Mouse (Mus musculus): ENCODE measurements around the gene Rps4x. TPM values are rescaled to one million over a fixed set of nuclear protein-coding genes. Genes with fewer than 3 reads are reported as not detected.
A peak's percentile ranks its signal among the peaks of the same experiment; 100 is the strongest.

Rps4x gene
- polyA plus RNA-seq, 1 experiment: 561 TPM

DNA sequence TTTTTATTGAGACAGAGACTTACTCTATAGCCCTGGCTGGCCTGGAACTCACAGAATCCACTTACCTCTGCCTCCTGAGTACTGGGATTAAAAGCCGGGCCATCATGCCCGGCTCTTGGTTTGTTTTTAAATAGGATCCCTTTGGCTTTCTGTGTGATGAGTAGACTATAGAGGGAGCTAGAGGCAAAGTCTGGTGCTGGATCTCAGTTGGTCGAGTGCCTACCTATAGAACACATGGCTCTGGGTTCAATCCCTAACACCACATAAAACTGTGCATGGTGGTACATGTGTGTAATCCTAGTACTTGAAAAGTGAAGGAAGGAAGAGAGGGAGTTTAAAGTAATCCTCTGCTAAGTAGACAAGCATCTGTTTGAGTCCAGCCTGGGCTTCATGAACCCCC is 19.1 kb downstream of the Rps4x start:
- no peaks in the 10 kb centered on the region; the same call in 1 of the 2 replicates for H3K4me1 ChIP-seq (ENCODE audit: control insufficient read depth, insufficient read depth, low read length)
- no peak overlapping the region for H3K4me3 ChIP-seq (ENCODE audit: insufficient read depth, low read length)
- TF ChIP-seq POLR2A (IDR thresholded peaks at IDR 0.05; ENCODE audit: extremely low read depth, insufficient read depth, low read length) (no peak), CTCF (IDR thresholded peaks at IDR 0.05; ENCODE audit: extremely low read depth, insufficient read depth, low read length) (no peak)
- H3K27ac ChIP-seq (ENCODE audit: insufficient read depth, low read length): no peak overlapping the region

DNA sequence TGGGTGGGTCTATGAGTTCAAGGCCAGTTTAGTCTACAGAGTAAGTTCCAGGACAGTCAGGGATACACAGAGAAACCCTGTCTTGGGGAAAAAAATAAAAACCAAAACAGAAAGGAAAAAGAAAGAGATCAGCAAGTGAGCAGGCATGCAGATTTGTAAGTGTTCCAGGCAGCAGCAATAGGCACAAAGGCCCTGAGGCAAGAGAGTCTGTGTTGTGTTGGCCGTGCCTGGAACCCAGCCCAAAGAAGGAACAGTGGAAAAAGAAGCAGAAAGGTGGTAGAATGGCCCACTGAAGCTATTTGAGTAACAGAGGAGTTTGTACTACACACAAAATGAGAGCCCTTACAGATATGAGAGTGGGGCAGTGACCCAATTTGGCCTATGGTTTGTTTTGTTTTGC is 19.5 kb downstream of the Rps4x start:
- Histone ChIP-seq H3K4me3 (ENCODE audit: insufficient read depth, low read length) (no peak overlapping the region), H3K27ac (ENCODE audit: insufficient read depth, low read length) (no peak overlapping the region), H3K4me1 (ENCODE audit: control insufficient read depth, insufficient read depth, low read length) (no peaks in the 10 kb centered on the region; the same call in 1 of the 2 replicates)
- no peak for TF ChIP-seq CTCF (IDR thresholded peaks at IDR 0.05; ENCODE audit: extremely low read depth, insufficient read depth, low read length)
- no peak for TF ChIP-seq POLR2A (IDR thresholded peaks at IDR 0.05; ENCODE audit: extremely low read depth, insufficient read depth, low read length)

DNA sequence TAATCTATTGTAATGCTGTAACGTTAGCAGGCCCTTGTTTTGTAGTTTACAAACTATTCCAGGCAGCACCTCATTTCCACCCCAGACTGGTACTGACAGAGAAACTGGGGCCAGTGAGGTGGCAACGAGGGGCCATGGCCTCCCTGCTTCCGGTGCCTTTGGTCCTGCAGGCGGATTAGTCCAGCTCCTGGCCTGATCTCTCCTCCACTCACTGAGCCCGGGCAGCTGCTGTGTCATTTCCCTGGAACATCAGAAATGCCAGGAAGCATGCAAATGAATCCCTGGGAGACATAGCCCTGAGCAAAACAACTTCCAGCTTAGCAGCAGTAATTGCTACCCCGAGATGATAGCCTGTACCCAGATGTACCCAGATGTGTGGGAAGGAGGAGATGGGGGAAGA is 22.2 kb downstream of the Rps4x start:
- Histone ChIP-seq H3K27ac (ENCODE audit: insufficient read depth, low read length) (peak overlapping the region; percentile 46; the same call in 1 of the 2 replicates), H3K4me1 (ENCODE audit: control insufficient read depth, insufficient read depth, low read length) (no peaks in the 10 kb centered on the region; the same call in 1 of the 2 replicates), H3K4me3 (ENCODE audit: insufficient read depth, low read length) (no peak overlapping the region)
- no peak for TF ChIP-seq POLR2A (IDR thresholded peaks at IDR 0.05; ENCODE audit: extremely low read depth, insufficient read depth, low read length)
- TF ChIP-seq CTCF (IDR thresholded peaks at IDR 0.05; ENCODE audit: extremely low read depth, insufficient read depth, low read length): no peak

DNA sequence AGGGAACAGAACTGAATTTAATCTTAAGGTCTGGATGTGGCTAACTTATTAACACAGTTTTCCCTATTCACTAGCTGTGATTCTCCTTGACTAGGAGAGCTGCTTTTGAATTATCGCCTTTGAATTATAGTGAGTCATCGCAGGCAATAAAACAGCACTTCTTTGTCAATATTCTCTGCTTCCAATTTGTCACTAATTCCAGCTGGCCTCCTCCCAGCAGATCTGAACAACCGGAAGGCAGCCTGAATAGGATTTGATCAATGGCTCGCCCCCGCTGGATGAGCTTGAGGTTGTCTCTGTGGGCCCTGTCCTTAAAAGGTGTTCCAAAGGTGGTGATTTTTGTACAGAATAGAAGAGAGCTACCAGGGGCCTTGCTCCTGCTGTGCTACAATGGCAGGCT is 22.7 kb downstream of the Rps4x start:
- TF ChIP-seq POLR2A (IDR thresholded peaks at IDR 0.05; ENCODE audit: extremely low read depth, insufficient read depth, low read length) (no peak), CTCF (IDR thresholded peaks at IDR 0.05; ENCODE audit: extremely low read depth, insufficient read depth, low read length) (no peak)
- H3K4me3 ChIP-seq (ENCODE audit: insufficient read depth, low read length): no peak overlapping the region
- H3K27ac ChIP-seq (ENCODE audit: insufficient read depth, low read length): peak overlapping the region; percentile 46; the same call in 1 of the 2 replicates
- no peaks in the 10 kb centered on the region; the same call in 1 of the 2 replicates for H3K4me1 ChIP-seq (ENCODE audit: control insufficient read depth, insufficient read depth, low read length)

DNA sequence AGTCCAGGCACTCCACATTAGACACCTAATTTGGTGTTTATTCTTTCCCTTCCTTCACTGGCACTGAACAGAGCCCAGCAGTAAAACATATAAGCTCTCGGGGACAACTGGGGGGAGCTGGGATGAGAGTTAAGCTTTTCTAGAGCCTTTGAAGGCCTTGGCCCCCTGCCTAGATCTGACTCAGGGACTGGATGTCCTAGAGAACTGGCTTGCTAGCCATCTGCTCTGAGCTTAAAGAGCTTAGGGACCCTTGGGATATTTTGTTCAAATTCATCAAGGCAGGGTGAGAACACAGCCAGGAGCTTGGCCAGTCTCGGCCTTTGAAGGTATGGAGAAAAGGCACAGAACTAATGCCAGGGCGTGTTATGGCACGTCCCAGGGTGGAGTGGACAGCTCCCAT is 25.7 kb downstream of the Rps4x start:
- no peak overlapping the region for H3K27ac ChIP-seq (ENCODE audit: insufficient read depth, low read length)
- no peak for TF ChIP-seq CTCF (IDR thresholded peaks at IDR 0.05; ENCODE audit: extremely low read depth, insufficient read depth, low read length)
- TF ChIP-seq POLR2A (IDR thresholded peaks at IDR 0.05; ENCODE audit: extremely low read depth, insufficient read depth, low read length): no peak
- no peaks in the 10 kb centered on the region; the same call in 1 of the 2 replicates for H3K4me1 ChIP-seq (ENCODE audit: control insufficient read depth, insufficient read depth, low read length)
- H3K4me3 ChIP-seq (ENCODE audit: insufficient read depth, low read length): no peak overlapping the region

DNA sequence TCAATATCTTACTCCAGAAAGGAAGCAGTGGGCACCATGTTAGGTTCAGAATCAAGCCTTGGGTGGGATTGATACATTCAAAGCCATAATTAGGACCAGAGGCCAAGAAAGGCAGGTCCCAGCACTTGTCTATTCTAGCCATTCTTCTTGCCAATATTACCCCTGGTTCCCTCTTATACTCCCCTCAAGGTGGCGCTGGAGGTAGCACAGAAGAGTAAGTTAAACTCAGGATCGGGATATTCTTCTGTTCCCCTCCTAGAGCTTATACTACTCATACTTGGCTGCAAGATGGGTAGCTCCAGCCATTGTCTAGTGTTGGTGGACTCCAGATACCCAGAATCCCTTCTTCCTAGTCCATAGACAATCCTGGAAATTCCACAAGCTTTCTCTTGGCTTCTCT is 26.1 kb downstream of the Rps4x start:
- Histone ChIP-seq H3K4me1 (ENCODE audit: control insufficient read depth, insufficient read depth, low read length) (no peaks in the 10 kb centered on the region; the same call in 1 of the 2 replicates), H3K4me3 (ENCODE audit: insufficient read depth, low read length) (no peak overlapping the region), H3K27ac (ENCODE audit: insufficient read depth, low read length) (no peak overlapping the region)
- TF ChIP-seq POLR2A (IDR thresholded peaks at IDR 0.05; ENCODE audit: extremely low read depth, insufficient read depth, low read length) (no peak), CTCF (IDR thresholded peaks at IDR 0.05; ENCODE audit: extremely low read depth, insufficient read depth, low read length) (no peak)

DNA sequence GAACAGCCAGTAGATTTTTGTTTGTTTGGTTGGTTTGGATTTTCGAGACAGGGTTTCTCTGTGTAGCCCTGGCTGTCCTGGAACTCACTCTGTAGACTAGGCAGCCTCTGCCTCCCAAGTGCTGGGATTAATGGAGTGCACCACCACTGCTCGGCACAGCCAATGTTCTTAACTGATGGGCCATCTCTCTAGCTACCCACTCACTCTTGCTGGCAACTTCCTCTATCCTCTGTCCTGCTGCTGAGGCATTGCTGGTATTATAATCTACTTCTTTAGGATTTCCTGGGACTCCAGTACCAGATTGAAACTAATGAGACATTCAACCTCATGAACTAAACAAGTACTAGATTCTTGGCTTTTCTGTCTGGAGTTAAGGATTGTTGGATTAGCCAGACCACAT is 28.7 kb downstream of the Rps4x start:
- Histone ChIP-seq H3K4me1 (ENCODE audit: control insufficient read depth, insufficient read depth, low read length) (no peaks in the 10 kb centered on the region), H3K27ac (ENCODE audit: insufficient read depth, low read length) (no peak overlapping the region), H3K4me3 (ENCODE audit: insufficient read depth, low read length) (no peak overlapping the region)
- TF ChIP-seq CTCF (IDR thresholded peaks at IDR 0.05; ENCODE audit: extremely low read depth, insufficient read depth, low read length): no peak
- TF ChIP-seq POLR2A (IDR thresholded peaks at IDR 0.05; ENCODE audit: extremely low read depth, insufficient read depth, low read length): no peak

DNA sequence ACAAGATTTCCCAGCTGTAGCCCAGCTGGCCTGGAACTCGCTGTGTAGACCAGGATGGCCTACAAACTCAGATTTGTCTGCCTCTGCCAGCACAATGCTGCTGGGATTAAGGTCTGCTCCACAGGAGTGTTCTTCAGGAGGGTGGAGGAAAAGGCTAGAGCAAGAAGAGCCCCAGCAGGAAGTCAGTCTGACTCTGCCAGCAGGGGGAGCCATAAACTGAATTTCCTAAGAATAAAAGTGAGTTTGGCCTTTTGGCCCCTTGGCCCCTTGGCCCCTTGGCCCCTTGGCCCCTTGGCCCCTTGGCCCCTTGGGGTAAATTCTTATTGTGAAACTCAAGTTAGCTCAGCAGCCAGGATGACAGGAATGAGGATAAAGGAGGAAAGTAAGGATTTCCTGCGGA is 29.4 kb downstream of the Rps4x start:
- H3K4me1 ChIP-seq (ENCODE audit: control insufficient read depth, insufficient read depth, low read length): no peaks in the 10 kb centered on the region
- no peak overlapping the region for H3K4me3 ChIP-seq (ENCODE audit: insufficient read depth, low read length)
- peak; percentile 16; the same call in 1 of the 2 replicates for TF ChIP-seq CTCF (IDR thresholded peaks at IDR 0.05; ENCODE audit: extremely low read depth, insufficient read depth, low read length)
- TF ChIP-seq POLR2A (IDR thresholded peaks at IDR 0.05; ENCODE audit: extremely low read depth, insufficient read depth, low read length): no peak
- no peak overlapping the region for H3K27ac ChIP-seq (ENCODE audit: insufficient read depth, low read length)

DNA sequence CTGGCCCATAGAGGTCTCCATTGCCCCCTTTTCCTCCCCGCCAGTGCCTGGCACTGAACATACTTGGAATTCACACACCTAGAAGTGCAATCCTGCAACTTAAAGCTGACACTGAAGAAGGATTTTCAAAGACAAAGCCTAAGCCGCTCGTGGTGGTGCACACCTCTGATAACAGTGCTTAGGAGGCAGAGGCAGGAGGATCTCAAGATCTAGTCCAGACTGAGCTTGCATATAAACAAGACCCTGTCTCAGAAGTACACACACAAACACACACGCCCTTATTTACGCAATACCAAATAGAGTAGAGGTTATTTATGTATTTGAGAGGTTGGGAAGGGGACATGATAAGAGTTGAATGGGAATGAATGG is 31.8 kb downstream of the Rps4x start:
- Histone ChIP-seq H3K27ac (ENCODE audit: insufficient read depth, low read length) (peak overlapping the region; percentile 14; the same call in 1 of the 2 replicates), H3K4me1 (ENCODE audit: control insufficient read depth, insufficient read depth, low read length) (no peaks in the 10 kb centered on the region), H3K4me3 (ENCODE audit: insufficient read depth, low read length) (peak overlapping the region; percentile 45)
- TF ChIP-seq CTCF (IDR thresholded peaks at IDR 0.05; ENCODE audit: extremely low read depth, insufficient read depth, low read length): no peak
- no peak for TF ChIP-seq POLR2A (IDR thresholded peaks at IDR 0.05; ENCODE audit: extremely low read depth, insufficient read depth, low read length)

DNA sequence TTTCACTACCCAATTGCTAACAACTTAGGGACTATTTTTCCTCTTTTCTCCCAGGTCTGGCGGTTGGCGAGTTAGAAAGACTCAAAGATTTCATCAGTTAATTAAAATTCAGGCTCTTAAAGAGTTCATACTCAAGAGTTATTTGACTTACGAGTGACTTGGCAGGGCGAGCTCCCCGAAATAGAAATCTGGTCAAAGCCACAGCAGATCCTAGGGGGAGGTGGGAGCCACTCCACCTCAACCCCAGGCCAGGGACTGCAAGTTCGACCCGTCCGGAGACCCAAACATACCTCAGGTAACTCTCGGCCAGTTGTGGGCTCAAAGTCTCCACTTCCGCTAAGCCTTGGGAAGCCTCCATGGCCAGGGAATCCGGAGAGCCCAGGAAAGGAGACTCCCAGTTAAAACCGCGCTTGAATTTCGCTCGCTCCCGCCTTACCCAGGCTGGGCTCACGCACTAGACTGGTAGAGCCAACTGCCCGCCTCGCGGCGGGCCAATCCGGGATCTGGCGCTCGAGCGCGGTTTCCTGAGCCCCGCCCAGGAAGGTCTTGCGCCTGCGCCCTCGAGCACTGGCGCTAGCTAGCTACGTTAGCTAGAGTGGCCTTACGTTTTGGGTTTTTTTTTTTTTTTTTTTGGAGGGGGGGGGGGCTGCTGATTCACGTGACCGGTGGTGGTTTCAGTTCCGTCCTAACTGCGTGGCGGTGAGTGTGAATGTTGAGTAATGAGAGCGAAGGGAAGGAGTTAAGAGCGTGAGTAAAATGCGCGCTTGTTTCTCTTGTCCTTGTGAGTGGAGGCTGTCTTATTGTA is 32.4 kb downstream of the Rps4x start, which contains the start of gene Ercc6l:
Gene Ercc6l, minus strand, starts transcription at position 474 of the 805 bp plus-strand sequence.
- Histone ChIP-seq H3K4me3 (ENCODE audit: insufficient read depth, low read length) (peak within 1 kb of the TSS; percentile 45), H3K27ac (ENCODE audit: insufficient read depth, low read length) (peak within 1 kb of the TSS; percentile 14; the same call in 1 of the 2 replicates), H3K4me1 (ENCODE audit: control insufficient read depth, insufficient read depth, low read length) (no peaks in the 10 kb centered on the region)
- TF ChIP-seq CTCF (IDR thresholded peaks at IDR 0.05; ENCODE audit: extremely low read depth, insufficient read depth, low read length) (no peak), POLR2A (IDR thresholded peaks at IDR 0.05; ENCODE audit: extremely low read depth, insufficient read depth, low read length) (no peak)
